Mouse (Mus musculus) liver, embryonic 18 days (tissue): Measurements from ENCODE around the gene Gm13287. TPM values are rescaled to one million over a fixed set of nuclear protein-coding genes. Genes with fewer than 3 reads are reported as not detected.

Source experiments
- polyA plus RNA-seq: library from polyadenylated mRNA; depleted of rRNA; stranded (reverse); fragments of >200 nt; gene quantifications from 2 replicates; pipeline ENCODE4 v1.2.3, GENCODE M21; 2012; rRNA removed

The Gm13287 gene
- polyA plus RNA-seq: not detected in 2 replicates

GRCm38 (mm10) chr4:88802954-88803353, at the start of gene Gm13287:
Gene Gm13287 (plus strand): TSS chr4:88803254.

GRCm38 (mm10) chr4:88754818-88755340, 48.2 kb upstream of the Gm13287 start, which contains the start of gene Gm13271:
Gene Gm13271 (plus strand): TSS chr4:88754868.

GRCm38 (mm10) chr4:88759610-88760268, 43.3 kb upstream of the Gm13287 start, which contains the start of gene Gm13283:
Gene Gm13283 (plus strand): TSS chr4:88760119.

DNA sequence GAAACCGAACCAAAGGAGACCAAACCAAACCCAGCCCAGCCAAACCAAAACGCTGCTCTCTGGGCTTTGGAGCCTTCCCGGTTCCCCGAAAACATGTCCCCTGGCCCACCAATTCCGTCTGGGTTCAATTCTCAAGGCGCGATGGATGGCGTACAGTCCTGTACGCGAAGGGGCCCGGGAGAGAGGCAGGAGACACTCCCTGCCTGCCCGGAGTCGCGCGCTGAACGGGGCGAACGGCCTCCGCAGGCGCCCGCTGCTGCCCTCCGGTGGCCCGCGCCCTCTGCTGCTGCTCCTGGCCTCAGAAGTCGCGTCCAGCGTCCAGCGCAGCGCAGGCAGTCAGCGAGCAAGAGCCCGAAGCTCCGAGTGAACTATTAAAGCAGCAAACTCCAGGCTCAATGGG, 29.5 kb upstream of the Gm13287 start, which contains the start of gene Gm13290:
TSS of gene Gm13290 (plus strand) at position 301 of the 400 bp plus-strand sequence.

DNA sequence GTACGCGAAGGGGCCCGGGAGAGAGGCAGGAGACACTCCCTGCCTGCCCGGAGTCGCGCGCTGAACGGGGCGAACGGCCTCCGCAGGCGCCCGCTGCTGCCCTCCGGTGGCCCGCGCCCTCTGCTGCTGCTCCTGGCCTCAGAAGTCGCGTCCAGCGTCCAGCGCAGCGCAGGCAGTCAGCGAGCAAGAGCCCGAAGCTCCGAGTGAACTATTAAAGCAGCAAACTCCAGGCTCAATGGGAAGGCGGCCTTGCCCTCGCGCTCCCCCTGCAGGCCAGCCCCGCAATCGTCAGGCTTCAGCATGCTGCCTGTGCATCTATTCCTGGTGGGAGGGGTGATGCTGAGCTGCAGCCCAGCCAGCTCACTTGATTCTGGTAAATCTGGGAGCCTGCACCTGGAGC, 26.4 kb upstream of the Gm13287 start, which contains the start of gene Gm13289:
TSS of gene Gm13289 (plus strand) at position 301 of the 400 bp plus-strand sequence.

DNA sequence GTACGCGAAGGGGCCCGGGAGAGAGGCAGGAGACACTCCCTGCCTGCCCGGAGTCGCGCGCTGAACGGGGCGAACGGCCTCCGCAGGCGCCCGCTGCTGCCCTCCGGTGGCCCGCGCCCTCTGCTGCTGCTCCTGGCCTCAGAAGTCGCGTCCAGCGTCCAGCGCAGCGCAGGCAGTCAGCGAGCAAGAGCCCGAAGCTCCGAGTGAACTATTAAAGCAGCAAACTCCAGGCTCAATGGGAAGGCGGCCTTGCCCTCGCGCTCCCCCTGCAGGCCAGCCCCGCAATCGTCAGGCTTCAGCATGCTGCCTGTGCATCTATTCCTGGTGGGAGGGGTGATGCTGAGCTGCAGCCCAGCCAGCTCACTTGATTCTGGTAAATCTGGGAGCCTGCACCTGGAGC, 23.5 kb upstream of the Gm13287 start, which contains the start of gene Gm13272:
TSS of gene Gm13272 (plus strand) at position 301 of the 400 bp plus-strand sequence.

DNA sequence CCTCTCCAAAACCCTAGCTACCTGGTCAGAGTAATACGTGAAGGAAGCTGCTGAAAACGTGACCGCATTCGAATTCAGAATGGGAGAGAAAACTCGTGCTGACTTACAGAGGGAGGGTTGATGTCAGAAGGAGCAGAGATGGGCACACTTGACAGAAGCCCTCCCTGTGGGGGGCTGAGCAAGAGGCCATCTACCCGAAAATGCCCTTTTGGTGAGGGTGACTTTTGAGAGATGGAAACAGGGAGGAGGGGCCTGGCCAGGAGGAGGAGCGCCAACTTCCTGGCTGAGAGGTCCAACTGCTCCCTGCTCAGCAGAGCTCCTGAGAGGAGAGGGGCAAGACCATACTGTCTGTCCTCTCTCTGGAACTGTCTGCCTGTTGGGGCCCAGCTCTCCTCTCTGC, 21.2 kb upstream of the Gm13287 start, which contains the start of gene Ifnz:
TSS of gene Ifnz (plus strand) at position 301 of the 400 bp plus-strand sequence.

GRCm38 (mm10) chr4:88785409-88785808, 17.6 kb upstream of the Gm13287 start, which contains the start of gene Gm13276:
Gene Gm13276 (plus strand): TSS chr4:88785709.

GRCm38 (mm10) chr4:88788402-88788801, 14.7 kb upstream of the Gm13287 start, which contains the start of gene Gm13277:
Gene Gm13277 (plus strand): TSS chr4:88788632.

GRCm38 (mm10) chr4:88791250-88791649, 11.8 kb upstream of the Gm13287 start, which contains the start of gene Gm13278:
Gene Gm13278 (plus strand): TSS chr4:88791550.

GRCm38 (mm10) chr4:88793936-88794675, 8.9 kb upstream of the Gm13287 start, which contains the start of gene Gm13275:
Gene Gm13275 (plus strand): TSS chr4:88794487.

DNA sequence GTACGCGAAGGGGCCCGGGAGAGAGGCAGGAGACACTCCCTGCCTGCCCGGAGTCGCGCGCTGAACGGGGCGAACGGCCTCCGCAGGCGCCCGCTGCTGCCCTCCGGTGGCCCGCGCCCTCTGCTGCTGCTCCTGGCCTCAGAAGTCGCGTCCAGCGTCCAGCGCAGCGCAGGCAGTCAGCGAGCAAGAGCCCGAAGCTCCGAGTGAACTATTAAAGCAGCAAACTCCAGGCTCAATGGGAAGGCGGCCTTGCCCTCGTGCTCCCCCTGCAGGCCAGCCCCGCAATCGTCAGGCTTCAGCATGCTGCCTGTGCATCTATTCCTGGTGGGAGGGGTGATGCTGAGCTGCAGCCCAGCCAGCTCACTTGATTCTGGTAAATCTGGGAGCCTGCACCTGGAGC, 6.0 kb upstream of the Gm13287 start, which contains the start of gene Gm13279:
TSS of gene Gm13279 (plus strand) at position 301 of the 400 bp plus-strand sequence.

GRCm38 (mm10) chr4:88799365-88799764, 3.7 kb upstream of the Gm13287 start, which contains the start of gene Gm13285:
Gene Gm13285 (plus strand): TSS chr4:88799665.

GRCm38 (mm10) chr4:88805231-88805630, 2.2 kb downstream of the Gm13287 start, which contains the start of gene Gm13288:
Gene Gm13288 (plus strand): TSS chr4:88805531.

GRCm38 (mm10) chr4:88815928-88816327, 12.9 kb downstream of the Gm13287 start, which contains the start of gene Ifna7:
Gene Ifna7 (plus strand): TSS chr4:88816228.

GRCm38 (mm10) chr4:88819659-88820058, 16.6 kb downstream of the Gm13287 start, which contains the start of gene Ifna11:
Gene Ifna11 (plus strand): TSS chr4:88819959.

DNA sequence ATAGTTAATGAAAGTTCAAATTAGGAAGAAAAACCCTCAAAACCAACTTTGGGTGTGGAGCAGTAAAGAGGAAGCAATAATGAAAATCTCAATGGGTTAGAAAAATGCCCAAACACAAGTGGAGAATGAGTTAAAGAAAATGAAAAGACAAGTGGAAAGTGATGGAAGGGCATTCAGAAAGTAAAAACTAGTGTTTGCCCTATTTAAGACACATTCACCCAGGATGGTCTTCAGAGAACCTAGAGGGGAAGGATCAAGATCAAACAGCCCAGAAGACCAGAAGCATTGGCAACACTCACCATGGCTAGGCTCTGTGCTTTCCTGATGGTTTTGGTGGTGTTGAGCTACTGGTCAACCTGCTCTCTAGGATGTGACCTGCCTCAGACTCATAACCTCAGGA, 24.1 kb downstream of the Gm13287 start, which contains the start of gene Ifna6:
TSS of gene Ifna6 (plus strand) at position 301 of the 400 bp plus-strand sequence.

DNA sequence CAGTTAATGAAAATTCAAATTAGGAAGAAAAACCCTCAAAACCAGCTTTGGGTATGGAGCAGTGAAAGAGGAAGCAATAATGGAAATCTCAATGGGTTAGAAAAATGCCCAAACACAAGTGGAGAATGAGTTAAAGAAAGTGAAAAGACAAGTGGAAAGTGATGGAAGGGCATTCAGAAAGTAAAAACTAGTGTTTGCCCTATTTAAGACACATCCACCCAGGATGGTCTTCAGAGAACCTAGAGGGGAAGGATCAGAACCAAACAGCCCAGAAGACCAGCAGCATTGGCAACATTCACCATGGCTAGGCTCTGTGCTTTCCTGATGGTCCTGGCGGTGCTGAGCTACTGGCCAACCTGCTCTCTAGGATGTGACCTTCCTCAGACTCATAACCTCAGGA, 32.2 kb downstream of the Gm13287 start, which contains the start of gene Ifna5:
TSS of gene Ifna5 (plus strand) at position 301 of the 400 bp plus-strand sequence.

DNA sequence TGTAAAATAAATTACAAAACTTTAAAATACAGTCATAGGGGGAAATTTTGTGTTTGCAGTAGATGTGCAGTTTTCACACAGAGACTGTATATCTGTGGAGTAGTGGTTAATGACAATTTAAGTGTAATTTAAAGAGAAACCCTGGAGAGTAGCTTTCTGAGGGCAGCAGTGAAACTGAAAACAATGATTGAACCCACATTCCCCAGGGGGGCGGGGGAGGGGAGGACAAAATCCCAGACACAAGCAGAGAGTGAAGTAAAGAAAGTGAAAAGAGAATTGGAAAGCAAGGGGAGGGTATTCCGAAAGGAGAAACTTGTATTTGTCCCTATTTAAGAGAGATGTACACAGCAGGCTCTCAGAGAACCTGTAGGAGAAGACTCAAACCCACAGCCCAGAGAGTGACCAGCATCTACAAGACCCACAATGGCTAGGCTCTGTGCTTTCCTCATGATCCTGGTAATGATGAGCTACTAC, 38.4 kb downstream of the Gm13287 start, which contains the start of gene Ifna4:
TSS of gene Ifna4 (plus strand) at position 424 of the 474 bp plus-strand sequence.

GRCm38 (mm10) chr4:88849698-88850097, 46.6 kb downstream of the Gm13287 start, which contains the start of gene Ifna1:
Gene Ifna1 (plus strand): TSS chr4:88850087.

